Mouse (Mus musculus) liver, adult 2 months (tissue): ENCODE measurements around the gene Spc24.

ENCODE experiments used
- CTCF ChIP-seq: fragments of 200-500 bp; IDR thresholded peaks from 2 replicates; pipeline ENCODE4 v1.5.1; 2011; ENCODE audit warnings: low read depth, low read length, control low read depth
- POLR2A ChIP-seq: fragments of 200-500 bp; IDR thresholded peaks from 2 replicates; pipeline ENCODE4 v1.6.1; 2011; ENCODE audit warnings: low read length, control low read depth; ENCODE audit not compliant: insufficient read depth; ENCODE audit errors: extremely low read depth

DNA sequence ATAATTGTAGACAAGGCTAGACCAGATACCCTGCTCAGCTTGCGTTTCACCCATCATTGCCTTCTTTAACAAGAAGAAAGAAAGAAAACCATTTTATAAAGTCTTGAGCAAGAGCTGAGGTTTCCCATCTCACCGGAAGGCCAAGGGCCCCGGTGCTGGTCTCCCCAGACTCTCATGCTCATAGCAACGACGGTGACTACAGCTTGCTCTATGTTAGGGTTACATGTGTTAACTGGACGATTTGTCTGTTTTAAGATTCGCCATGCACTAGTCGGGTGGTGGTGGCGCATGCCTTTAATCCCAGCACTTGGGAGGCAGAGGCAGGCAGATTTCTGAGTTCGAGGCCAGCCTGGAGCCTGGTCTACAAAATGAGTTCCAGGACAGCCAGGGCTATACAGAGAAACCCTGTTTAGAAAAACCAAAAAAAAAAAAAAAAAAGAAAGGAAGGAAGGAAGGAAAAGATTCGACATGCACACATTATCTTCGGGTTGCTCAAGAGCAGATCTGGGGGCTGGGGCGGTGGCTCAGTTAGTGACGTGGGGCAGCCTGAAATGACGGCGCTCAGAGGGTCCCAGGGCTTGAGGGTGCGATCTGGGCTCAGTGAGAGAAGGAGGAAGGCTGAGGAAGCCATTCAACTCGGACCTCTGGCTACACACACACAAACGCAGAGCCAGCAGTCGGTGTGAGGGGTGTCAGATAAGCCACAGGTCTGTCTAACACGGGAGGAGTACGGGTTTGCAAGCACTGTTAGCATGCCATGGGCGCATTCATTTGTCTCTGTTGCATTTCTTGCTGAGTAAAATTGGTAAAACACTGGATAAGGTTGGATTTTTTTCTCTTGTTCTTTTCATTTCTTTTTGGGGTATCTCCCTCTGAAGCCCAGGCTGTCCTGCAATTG, 34.6 kb downstream of the Spc24 start:
- TF ChIP-seq POLR2A = no peak
- TF ChIP-seq CTCF = no peak
